ENCODE assay signal across 41 mouse cellular contexts in genomic region chr9:22453990-22454389, GRCm38 (mm10). TPM values are rescaled to one million over a fixed set of nuclear protein-coding genes. Genes with fewer than 3 reads are reported as not detected.
"Had no signal": no experiment of that assay in that cellular context is flagged by ENCODE, and none has a peak within 500 bp of the region (broad histone marks: within the 10 kb centered on the region; RNA-seq: fewer than 3 reads in every experiment).

TSS of gene Gm17545 (plus strand) at chr9:22454290.

RNA-seq across cellular contexts. Expression of gene Gm17545, which starts in this region (rescaled TPM):
- total RNA-seq: heart, adult 8-10 months; heart, postnatal 10 days; heart, postnatal 14 days; heart, postnatal 25 days; heart, postnatal 36 days; heart, postnatal 4 days; hematopoietic stem cell, adult 5-6 weeks; hindbrain, postnatal 0 days; layer of hippocampus, adult 18-20 months; layer of hippocampus, adult 2 months; layer of hippocampus, adult 8-10 months; layer of hippocampus, postnatal 10 days; layer of hippocampus, postnatal 14 days; layer of hippocampus, postnatal 25 days; layer of hippocampus, postnatal 36 days had no signal
- polyA plus RNA-seq: heart, embryonic 10.5 days; heart, embryonic 11.5 days; heart, embryonic 12.5 days; heart, embryonic 13.5 days; heart, embryonic 14.5 days; heart, embryonic 15.5 days; heart, embryonic 16.5 days; heart, postnatal 0 days; hindbrain, embryonic 10.5 days; hindbrain, embryonic 11.5 days; hindbrain, embryonic 12.5 days; hindbrain, embryonic 13.5 days; hindbrain, embryonic 14.5 days; hindbrain, embryonic 15.5 days; hindbrain, embryonic 16.5 days; hindbrain, postnatal 0 days; inflammation-experienced regulatory T-cells, adult 6 months; intestine, embryonic 14.5 days; intestine, embryonic 15.5 days; intestine, embryonic 16.5 days; intestine, postnatal 0 days; kidney, adult 2 months; kidney, embryonic 14.5 days; kidney, embryonic 15.5 days; kidney, embryonic 16.5 days; kidney, postnatal 0 days; large intestine, adult 2 months had no signal
